Mouse (Mus musculus) MEL (cell line): ENCODE results near the gene Arhgap21. TPM values are rescaled to one million over a fixed set of nuclear protein-coding genes. Genes with fewer than 3 reads are reported as not detected.

ENCODE experiments used
- DNase-seq: peaks from one replicate; pipeline ENCODE4 v3.0.0; 2011; ENCODE audit warnings: low read depth, low spot score
- H3K27ac ChIP-seq: 2 replicates; pipeline ENCODE4 v1.5.1; 2012; ENCODE audit warnings: low read depth, mild to moderate bottlenecking, control low read depth, low read length, moderate library complexity; ENCODE audit not compliant: control insufficient read depth
- H3K27me3 ChIP-seq, 2 experiments: fragments of 150-350 bp in 1 of 2; sonication (generic) in 1 of 2; 2 replicates each; pipeline ENCODE4 v1.6.1; 2012; ENCODE audit warnings: low read length in 2 of 2, mild to moderate bottlenecking in 2 of 2, improper control_type of control experiment in 1 of 2, moderate library complexity in 1 of 2; ENCODE audit not compliant: insufficient read depth in 2 of 2, control insufficient read depth in 1 of 2
- H3K36me3 ChIP-seq, 2 experiments: 2 replicates each; pipeline ENCODE4 v1.6.1; 2012 to 2014; ENCODE audit warnings: low read length in 2 of 2, improper control_type of control experiment in 1 of 2, inconsistent platforms in 1 of 2, mild to moderate bottlenecking in 1 of 2; ENCODE audit not compliant: insufficient read depth in 2 of 2, control insufficient read depth in 1 of 2
- H3K4me1 ChIP-seq, 2 experiments: fragments of 150-350 bp in 1 of 2; sonication (generic) in 1 of 2; 2 replicates each; pipeline ENCODE4 v1.6.1; 2012; ENCODE audit warnings: low read length in 2 of 2, improper control_type of control experiment in 1 of 2, mild to moderate bottlenecking in 1 of 2; ENCODE audit not compliant: insufficient read depth in 2 of 2, control insufficient read depth in 1 of 2
- H3K4me3 ChIP-seq, 2 experiments: fragments of 150-350 bp in 1 of 2; sonication (generic) in 1 of 2; 2 replicates each; pipeline ENCODE4 v1.5.1; 2012; ENCODE audit warnings: low read depth in 2 of 2, low read length in 2 of 2, mild to moderate bottlenecking in 2 of 2, moderate library complexity in 2 of 2, control low read depth in 1 of 2, improper control_type of control experiment in 1 of 2; ENCODE audit not compliant: control insufficient read depth in 1 of 2, insufficient read depth in 1 of 2
- H3K79me2 ChIP-seq: 2 replicates; pipeline ENCODE4 v1.6.1; 2012; ENCODE audit warnings: mild to moderate bottlenecking, low read length, moderate library complexity; ENCODE audit not compliant: control insufficient read depth, poor library complexity, insufficient read depth
- H3K9ac ChIP-seq: 2 replicates; pipeline ENCODE4 v1.6.1; 2012; ENCODE audit warnings: low read depth, mild to moderate bottlenecking, control low read depth, low read length, moderate library complexity; ENCODE audit not compliant: control insufficient read depth, poor library complexity, severe bottlenecking
- H3K9me3 ChIP-seq: fragments of 150-350 bp; sonication (generic); replicated peaks from 2 replicates; pipeline ENCODE4 v1.6.1; 2012; ENCODE audit warnings: mild to moderate bottlenecking, low read length, improper control_type of control experiment, moderate library complexity; ENCODE audit not compliant: insufficient read depth
- E2F4 ChIP-seq: IDR thresholded peaks from 2 replicates; pipeline ENCODE4 v1.6.1; 2011; ENCODE audit warnings: low read depth, low read length, improper control_type of control experiment, borderline replicate concordance
- ELF1 ChIP-seq: IDR thresholded peaks from 2 replicates; pipeline ENCODE4 v1.6.1; 2014; ENCODE audit warnings: low read depth, mild to moderate bottlenecking, inconsistent platforms, low read length, improper control_type of control experiment, moderate library complexity
- EP300 ChIP-seq, 2 experiments: IDR thresholded peaks; 2 replicates each; pipeline ENCODE4 v1.6.1; 2011; ENCODE audit warnings: improper control_type of control experiment in 2 of 2, low read length in 2 of 2, low read depth in 1 of 2, mild to moderate bottlenecking in 1 of 2
- ETS1 ChIP-seq: IDR thresholded peaks from 2 replicates; pipeline ENCODE4 v1.6.1; 2012; ENCODE audit warnings: low read depth, mild to moderate bottlenecking, inconsistent platforms, low read length, improper control_type of control experiment, moderate library complexity
- JUND ChIP-seq: IDR thresholded peaks from 2 replicates; pipeline ENCODE4 v1.6.1; 2011; ENCODE audit warnings: low read depth, mild to moderate bottlenecking, improper control_type of control experiment, low read length
- MAX ChIP-seq: IDR thresholded peaks from 2 replicates; pipeline ENCODE4 v1.6.1; 2011; ENCODE audit warnings: low read length, improper control_type of control experiment
- MAZ ChIP-seq: IDR thresholded peaks from 2 replicates; pipeline ENCODE4 v1.6.1; 2012; ENCODE audit warnings: low read depth, mild to moderate bottlenecking, inconsistent platforms, low read length, improper control_type of control experiment
- MEF2A ChIP-seq: IDR thresholded peaks from 2 replicates; pipeline ENCODE4 v1.6.1; 2014; ENCODE audit warnings: low read depth, mild to moderate bottlenecking, inconsistent platforms, low read length, improper control_type of control experiment; ENCODE audit not compliant: poor library complexity, insufficient replicate concordance, severe bottlenecking; ENCODE audit errors: extremely low read depth
- MXI1 ChIP-seq: IDR thresholded peaks from 2 replicates; pipeline ENCODE4 v1.6.1; 2011; ENCODE audit warnings: mild to moderate bottlenecking, low read depth, low read length, improper control_type of control experiment
- MYB ChIP-seq: IDR thresholded peaks from 2 replicates; pipeline ENCODE4 v1.6.1; 2011; ENCODE audit warnings: mild to moderate bottlenecking, low read depth, low read length, improper control_type of control experiment
- NELFE ChIP-seq: IDR thresholded peaks from 2 replicates; pipeline ENCODE4 v1.6.1; 2011; ENCODE audit warnings: low read depth, low read length, improper control_type of control experiment
- POLR2A ChIP-seq, 2 experiments: IDR thresholded peaks; 2 replicates each; pipeline ENCODE4 v1.6.1; 2011 to 2012; ENCODE audit warnings: low read length in 2 of 2, mild to moderate bottlenecking in 2 of 2, control low read depth in 1 of 2, improper control_type of control experiment in 1 of 2, low read depth in 1 of 2, moderate library complexity in 1 of 2; ENCODE audit not compliant: control insufficient read depth in 1 of 2, insufficient read depth in 1 of 2, poor library complexity in 1 of 2
- RCOR1 ChIP-seq: IDR thresholded peaks from 2 replicates; pipeline ENCODE4 v1.6.1; 2012; ENCODE audit warnings: low read depth, mild to moderate bottlenecking, inconsistent platforms, low read length, improper control_type of control experiment
- SIN3A ChIP-seq: IDR thresholded peaks from 2 replicates; pipeline ENCODE4 v1.6.1; 2012; ENCODE audit warnings: low read length, improper control_type of control experiment, inconsistent platforms
- SMC3 ChIP-seq: IDR thresholded peaks from 2 replicates; pipeline ENCODE4 v1.6.1; 2011; ENCODE audit warnings: low read depth, low read length, improper control_type of control experiment
- TAL1 ChIP-seq: IDR thresholded peaks from 2 replicates; pipeline ENCODE4 v1.6.1; 2012; ENCODE audit warnings: mild to moderate bottlenecking, inconsistent platforms, low read length, moderate library complexity, mixed read lengths
- TCF12 ChIP-seq: IDR thresholded peaks from 2 replicates; pipeline ENCODE4 v1.6.1; 2014; ENCODE audit warnings: low read depth, mild to moderate bottlenecking, inconsistent platforms, low read length, improper control_type of control experiment, moderate library complexity
- USF1 ChIP-seq: IDR thresholded peaks from 2 replicates; pipeline ENCODE4 v1.6.1; 2014; ENCODE audit warnings: low read depth, mild to moderate bottlenecking, inconsistent platforms, low read length, improper control_type of control experiment, moderate library complexity
- ZMIZ1 ChIP-seq: IDR thresholded peaks from 2 replicates; pipeline ENCODE4 v1.6.1; 2012; ENCODE audit warnings: low read depth, mild to moderate bottlenecking, inconsistent platforms, low read length, improper control_type of control experiment, moderate library complexity
- ZNF384 ChIP-seq: IDR thresholded peaks from 2 replicates; pipeline ENCODE4 v1.6.1; 2012; ENCODE audit warnings: low read depth, mild to moderate bottlenecking, inconsistent platforms, low read length, improper control_type of control experiment
- polyA plus RNA-seq, 2 experiments: library from polyadenylated mRNA; stranded (reverse) in 1 of 2; unstranded in 1 of 2; fragments of >175 nt in 1 of 2; fragments of >200 nt in 1 of 2; gene quantifications; 2 replicates each; pipeline versions ENCODE4 v1.2.1 to v1.2.4; 2012; ENCODE audit warnings: low replicate concordance in 2 of 2, low read depth in 1 of 2; ENCODE audit not compliant: insufficient read length in 2 of 2, insufficient read depth in 1 of 2, missing spikeins in 1 of 2
- total RNA-seq: library from RNA; depleted of rRNA; stranded (reverse); fragments of 300-350 nt; gene quantifications from 2 replicates; pipeline ENCODE4 v1.2.3, GENCODE M21; 2012; rRNA removed

Arhgap21 gene
- 12.4 and 12.8 TPM in 2 replicates for total RNA-seq
- 100 to 1,000 TPM in 1 of 2 experiments, 10 to 100 TPM in 1; 30.6 to 104 TPM for polyA plus RNA-seq

GRCm38 (mm10) chr2:20968441-20969200, at the start of gene Arhgap21:
TSS of gene Arhgap21 (minus strand) at chr2:20968881.
- H3K9me3 ChIP-seq = no peaks in the 10 kb centered on the region
- peak within 1 kb of the TSS; percentile 99 for H3K27ac ChIP-seq
- peak within 1 kb of the TSS; percentile 91 to 99 for H3K4me3 ChIP-seq
- H3K36me3 ChIP-seq = peaks cover 0 to 23% of the 10 kb centered on the region in 2 experiments; a peak in 2 of 4 replicates
- H3K27me3 ChIP-seq = no peaks in the 10 kb centered on the region
- H3K9ac ChIP-seq = peak within 1 kb of the TSS; percentile 98
- peaks cover 41% of the 10 kb centered on the region for H3K79me2 ChIP-seq
- peak; percentile 43 for DNase-seq
- TF ChIP-seq POLR2A (IDR thresholded peaks at IDR 0.05; ENCODE audit: control insufficient read depth in 1 of 2, insufficient read depth in 1 of 2, low read depth in 1 of 2, low read length in 2 of 2, poor library complexity in 1 of 2) (peak in 1 of 2 experiments; percentile 58; a peak in 2 of 4 replicates), NELFE (peak; percentile 12; the same call in 1 of the 2 replicates), MEF2A (no peak), TAL1 (no peak), RCOR1 (no peak), MAZ (0 out of 2 replicates have a peak, but pooled peaks have one; percentile 57), EP300 (IDR thresholded peaks at IDR 0.05; ENCODE audit: low read depth in 1 of 2, low read length in 2 of 2) (no peak), MAX (peak; percentile 35; the same call in 1 of the 2 replicates), ELF1 (no peak), SIN3A (0 out of 2 replicates have a peak, but pooled peaks have one; percentile 8), ZNF384 (no peak), SMC3 (no peak), ZMIZ1 (0 out of 2 replicates have a peak, but pooled peaks have one; percentile 13), ETS1 (no peak), USF1 (no peak), MYB (no peak), JUND (no peak), MXI1 (peak; percentile 47), TCF12 (no peak)
- TF ChIP-seq, all 39 proteins: peak for 7
- peaks cover 6 to 14% of the 10 kb centered on the region in 2 experiments for H3K4me1 ChIP-seq

GRCm38 (mm10) chr2:21016589-21016988, 47.9 kb upstream of the Arhgap21 start:
- no peak for DNase-seq
- TF ChIP-seq E2F4 (no peak), EP300 (IDR thresholded peaks at IDR 0.05; ENCODE audit: low read depth in 1 of 2, low read length in 2 of 2) (no peak), RCOR1 (no peak)
- Histone ChIP-seq H3K4me3 (no peak overlapping the region), H3K36me3 (no peaks in the 10 kb centered on the region; a peak in 1 of 4 replicates), H3K4me1 (peaks cover 0 to 3% of the 10 kb centered on the region in 2 experiments; a peak in 1 of 4 replicates), H3K9me3 (no peaks in the 10 kb centered on the region), H3K27ac (no peak overlapping the region), H3K79me2 (no peaks in the 10 kb centered on the region), H3K9ac (no peak overlapping the region), H3K27me3 (no peaks in the 10 kb centered on the region)
